Mouse (Mus musculus) olfactory bulb, adult 2 months (tissue): ENCODE data around the gene Osbp.

Experiments used
- CTCF ChIP-seq: fragments of 200-500 bp; IDR thresholded peaks from 2 replicates; pipeline ENCODE4 v1.5.1; 2012; ENCODE audit warnings: low read depth, mild to moderate bottlenecking, low read length, moderate library complexity; ENCODE audit not compliant: insufficient read depth
- POLR2A ChIP-seq: fragments of 200-500 bp; IDR thresholded peaks from 2 replicates; pipeline ENCODE4 v1.6.1; 2012; ENCODE audit warnings: mild to moderate bottlenecking, low read depth, low read length, moderate library complexity; ENCODE audit not compliant: insufficient read depth

DNA sequence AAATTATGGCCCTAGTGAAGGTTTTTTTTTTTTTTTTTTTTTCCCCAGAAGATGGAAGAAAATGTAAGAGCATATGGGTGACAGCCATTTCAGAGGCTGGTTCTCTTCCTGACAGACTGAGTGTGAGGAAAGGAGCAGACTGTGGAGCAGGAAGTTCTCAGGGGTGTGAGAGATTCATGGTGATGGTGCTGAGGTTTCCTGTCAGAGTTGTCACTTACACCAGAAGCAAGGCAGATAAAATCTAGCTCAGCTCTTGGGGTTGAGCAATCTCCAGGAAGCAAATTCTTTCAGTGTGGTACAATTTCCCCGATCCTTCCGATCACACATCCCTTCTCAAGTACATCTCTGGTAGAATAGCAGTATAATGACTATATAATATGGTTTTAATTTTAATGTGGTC, 60.9 kb downstream of the Osbp start:
- TF ChIP-seq CTCF = no peak
- TF ChIP-seq POLR2A = no peak
